Mouse (Mus musculus) midbrain, embryonic 14.5 days (tissue): ENCODE measurements around the gene Zfp316. TPM values are rescaled to one million over a fixed set of nuclear protein-coding genes. Genes with fewer than 3 reads are reported as not detected.
A peak's percentile ranks its signal among the peaks of the same experiment; 100 is the strongest.

Experiments used
- ATAC-seq: fragments of 200-750 bp; cut with Nextera tagmentation; 2 replicates; pipeline ENCODE4 v1.8.0; 2017; ENCODE audit warnings: moderate number of reproducible peaks, moderate library complexity; ENCODE audit not compliant: low FRiP score, low TSS enrichment
- DNase-seq: peaks from one replicate; pipeline ENCODE4 v3.0.0-alpha.2; 2015
- H3K27ac ChIP-seq: fragments of 300-500 bp; sonication (generic); replicated peaks from 2 replicates; pipeline ENCODE4 v1.5.1; 2014; ENCODE audit warnings: mild to moderate bottlenecking, low read depth, low read length, moderate library complexity
- H3K27me3 ChIP-seq: fragments of 300-500 bp; sonication (generic); 2 replicates; pipeline ENCODE4 v1.6.1; 2014; ENCODE audit warnings: low read length, control low read depth, mixed read lengths; ENCODE audit not compliant: control insufficient read depth, insufficient read depth
- H3K36me3 ChIP-seq: fragments of 300-500 bp; sonication (generic); 2 replicates; pipeline ENCODE4 v1.6.1; 2014; ENCODE audit warnings: low read length, control low read depth; ENCODE audit not compliant: control insufficient read depth, insufficient read depth
- H3K4me1 ChIP-seq: fragments of 300-500 bp; sonication (generic); 2 replicates; pipeline ENCODE4 v1.6.1; 2014; ENCODE audit warnings: mild to moderate bottlenecking, antibody characterized with exemption, low read length, control low read depth; ENCODE audit not compliant: control insufficient read depth, insufficient read depth
- H3K4me2 ChIP-seq: fragments of 300-500 bp; sonication (generic); 2 replicates; pipeline ENCODE4 v1.6.1; 2014; ENCODE audit warnings: mild to moderate bottlenecking, low read length, moderate library complexity
- H3K4me3 ChIP-seq: fragments of 300-500 bp; sonication (generic); replicated peaks from 2 replicates; pipeline ENCODE4 v1.5.1; 2014; ENCODE audit warnings: low read depth, low read length
- H3K9ac ChIP-seq: fragments of 300-500 bp; sonication (generic); replicated peaks from 2 replicates; pipeline ENCODE4 v1.6.1; 2014; ENCODE audit warnings: mild to moderate bottlenecking, low read length, moderate library complexity
- H3K9me3 ChIP-seq: fragments of 300-500 bp; sonication (generic); 2 replicates; pipeline ENCODE4 v1.6.1; 2016; ENCODE audit warnings: low read length, control low read depth, mixed read lengths; ENCODE audit not compliant: control insufficient read depth
- WGBS: fragments of 180-500 bp; shearing (Covaris S2); extraction: QIAGEN DNeasy Blood & Tissue Kit; methylation state at CpG from one replicate; pipeline ENCODE4 v1.1.7; 2014; 5-methylcytosine and 5-hydroxymethylcytosine counted together
- polyA plus RNA-seq: library from polyadenylated mRNA; unstranded; fragments of >200 nt; fragmentation: Nextera tagmentation; extraction: Ambion mirVana; gene quantifications from 2 replicates; pipeline ENCODE4 v1.2.1, GENCODE M21; 2014

The Zfp316 gene
- polyA plus RNA-seq, 1 experiment from 2014 or later: 6.9 TPM

GRCm38 (mm10) chr5:143292879-143293278, 23.1 kb upstream of the Zfp316 start:
- Histone ChIP-seq H3K9ac (peak overlapping the region; percentile 54), H3K4me3 (peak overlapping the region; percentile 41), H3K9me3 (no peaks in the 10 kb centered on the region), H3K4me1 (0 out of 2 replicates have a peak, but pooled peaks cover 6% of the 10 kb centered on the region), H3K4me2 (peak overlapping the region; percentile 67), H3K27me3 (peaks cover 60% of the 10 kb centered on the region), H3K27ac (no peak overlapping the region), H3K36me3 (peaks cover 8% of the 10 kb centered on the region; the same call in 1 of the 2 replicates)
- WGBS: 1% methylated on average over 18 of the region's 19 CpGs
- no peak for DNase-seq
- ATAC-seq: no peak

GRCm38 (mm10) chr5:143289299-143289698, 19.5 kb upstream of the Zfp316 start:
- WGBS: 73% methylated on average over 9 of the region's 9 CpGs
- H3K27ac ChIP-seq: no peak overlapping the region
- no peak overlapping the region for H3K4me3 ChIP-seq
- H3K4me1 ChIP-seq: 0 out of 2 replicates have a peak, but pooled peaks cover 6% of the 10 kb centered on the region
- DNase-seq: no peak
- ATAC-seq: no peak
- no peak overlapping the region for H3K4me2 ChIP-seq
- peaks cover 70% of the 10 kb centered on the region for H3K27me3 ChIP-seq
- no peak overlapping the region for H3K9ac ChIP-seq
- no peaks in the 10 kb centered on the region for H3K9me3 ChIP-seq
- H3K36me3 ChIP-seq: 0 out of 2 replicates have a peak, but pooled peaks cover 4% of the 10 kb centered on the region

- Histone ChIP-seq H3K9ac (peak overlapping the region; percentile 16; the same call in 1 of the 2 replicates), H3K4me1 (0 out of 2 replicates have a peak, but pooled peaks cover 6% of the 10 kb centered on the region), H3K4me3 (peak overlapping the region; percentile 18; the same call in 1 of the 2 replicates), H3K4me2 (peak overlapping the region; percentile 41), H3K9me3 (no peaks in the 10 kb centered on the region), H3K36me3 (0 out of 2 replicates have a peak, but pooled peaks cover 4% of the 10 kb centered on the region), H3K27me3 (peaks cover 64% of the 10 kb centered on the region), H3K27ac (no peak overlapping the region)
- no peak for DNase-seq
- no peak for ATAC-seq
- WGBS: 13% methylated on average over 9 of the region's 9 CpGs
Measured at GRCm38 (mm10) chr5:143288378-143288911, 18.6 kb upstream of the Zfp316 start.

GRCm38 (mm10) chr5:143287774-143288328, 18.0 kb upstream of the Zfp316 start:
- Histone ChIP-seq H3K4me3 (peak overlapping the region; percentile 18), H3K27ac (no peak overlapping the region), H3K36me3 (0 out of 2 replicates have a peak, but pooled peaks cover 4% of the 10 kb centered on the region), H3K27me3 (peaks cover 60% of the 10 kb centered on the region), H3K9ac (peak overlapping the region; percentile 16), H3K4me1 (0 out of 2 replicates have a peak, but pooled peaks cover 3% of the 10 kb centered on the region), H3K9me3 (no peaks in the 10 kb centered on the region), H3K4me2 (peak overlapping the region; percentile 41)
- no peak for ATAC-seq
- peak; percentile 46 for DNase-seq
- WGBS: 2% methylated on average over 48 of the region's 48 CpGs

- Histone ChIP-seq H3K4me3 (no peak overlapping the region), H3K4me2 (no peak overlapping the region), H3K9ac (no peak overlapping the region), H3K36me3 (0 out of 2 replicates have a peak, but pooled peaks cover 4% of the 10 kb centered on the region), H3K27me3 (peaks cover 38% of the 10 kb centered on the region), H3K9me3 (no peaks in the 10 kb centered on the region), H3K27ac (no peak overlapping the region), H3K4me1 (0 out of 2 replicates have a peak, but pooled peaks cover 3% of the 10 kb centered on the region)
- 48% methylated on average over 6 of the region's 6 CpGs for WGBS
- no peak for DNase-seq
- no peak for ATAC-seq
Measured at GRCm38 (mm10) chr5:143284762-143285161, 14.9 kb upstream of the Zfp316 start.

- H3K27ac ChIP-seq: no peak overlapping the region
- 0 out of 2 replicates have a peak, but pooled peaks cover 4% of the 10 kb centered on the region for H3K27me3 ChIP-seq
- no peaks in the 10 kb centered on the region for H3K9me3 ChIP-seq
- ATAC-seq (no peak), DNase-seq (no peak)
- H3K4me3 ChIP-seq: no peak overlapping the region
- no peaks in the 10 kb centered on the region for H3K4me1 ChIP-seq
- no peaks in the 10 kb centered on the region for H3K36me3 ChIP-seq
- H3K9ac ChIP-seq: no peak overlapping the region
- WGBS: 31% methylated on average over 10 of the region's 10 CpGs
- H3K4me2 ChIP-seq: no peak overlapping the region
Measured at GRCm38 (mm10) chr5:143279247-143279646, 9.4 kb upstream of the Zfp316 start.

GRCm38 (mm10) chr5:143275761-143276160, 5.9 kb upstream of the Zfp316 start:
- Histone ChIP-seq H3K9me3 (no peaks in the 10 kb centered on the region), H3K36me3 (no peaks in the 10 kb centered on the region), H3K27me3 (no peaks in the 10 kb centered on the region), H3K4me2 (no peak overlapping the region), H3K9ac (no peak overlapping the region), H3K4me3 (no peak overlapping the region), H3K4me1 (peaks cover 2% of the 10 kb centered on the region; the same call in 1 of the 2 replicates), H3K27ac (no peak overlapping the region)
- DNase-seq: no peak
- no peak for ATAC-seq
- 54% methylated on average over 5 of the region's 5 CpGs for WGBS

- ATAC-seq: no peak
- no peak for DNase-seq
- Histone ChIP-seq H3K4me3 (no peak overlapping the region), H3K27me3 (no peaks in the 10 kb centered on the region), H3K9me3 (no peaks in the 10 kb centered on the region), H3K4me1 (peaks cover 16% of the 10 kb centered on the region), H3K27ac (no peak overlapping the region), H3K36me3 (no peaks in the 10 kb centered on the region), H3K4me2 (no peak overlapping the region), H3K9ac (no peak overlapping the region)
- 89% methylated on average over 16 of the region's 16 CpGs for WGBS
Measured at GRCm38 (mm10) chr5:143272540-143273330, 2.9 kb upstream of the Zfp316 start.
